Mouse (Mus musculus) bone marrow, adult 2 months (tissue): ENCODE measurements at regions not wholly inside any gene's neighbourhood (a gene's known extent, or its start where the extent isn't known, plus 50 kb on each side); places are given as distances from the start of the nearest gene placed in this dataset.

Source experiments
- CTCF ChIP-seq: fragments of 200-500 bp; IDR thresholded peaks from 2 replicates; pipeline ENCODE4 v1.5.1; 2011; ENCODE audit warnings: low read length, control low read depth; ENCODE audit not compliant: control insufficient read depth, insufficient read depth
- POLR2A ChIP-seq: fragments of 200-500 bp; IDR thresholded peaks from 2 replicates; pipeline ENCODE4 v1.6.1; 2011; ENCODE audit warnings: low read depth, mild to moderate bottlenecking, control low read depth, low read length, borderline replicate concordance; ENCODE audit not compliant: control insufficient read depth

GRCm38 (mm10) chr7:136457171-136457570 lies 437.2 kb upstream of the Mgmt start:
- TF ChIP-seq CTCF (no peak), POLR2A (no peak)
